Mouse (Mus musculus): ENCODE results near the gene Ano1.

Ano1 gene

DNA sequence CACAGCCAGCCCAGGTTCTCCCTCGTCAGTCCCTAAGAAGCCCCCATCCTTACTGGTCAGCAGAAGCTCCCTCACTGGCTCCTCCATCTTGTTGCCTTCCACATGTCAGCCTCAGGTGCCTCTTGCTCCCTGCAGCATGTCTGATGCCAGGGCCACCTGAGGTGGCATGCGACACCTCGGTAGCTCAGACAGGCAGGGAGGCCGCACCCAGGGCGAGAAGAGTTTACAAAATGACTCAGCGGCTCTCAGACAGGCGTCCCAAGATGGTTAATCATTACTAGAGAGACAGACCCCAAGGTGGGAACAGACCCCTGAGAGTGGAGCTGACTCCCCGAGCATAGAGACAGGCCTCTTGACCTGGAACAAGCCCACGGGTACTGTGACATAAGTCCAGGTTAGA, at the start of gene Ano1:
Gene Ano1, minus strand, starts transcription at position 142 of the 400 bp plus-strand sequence.
- DNase-seq (ENCODE audit: low read depth, low spot score): no peak

DNA sequence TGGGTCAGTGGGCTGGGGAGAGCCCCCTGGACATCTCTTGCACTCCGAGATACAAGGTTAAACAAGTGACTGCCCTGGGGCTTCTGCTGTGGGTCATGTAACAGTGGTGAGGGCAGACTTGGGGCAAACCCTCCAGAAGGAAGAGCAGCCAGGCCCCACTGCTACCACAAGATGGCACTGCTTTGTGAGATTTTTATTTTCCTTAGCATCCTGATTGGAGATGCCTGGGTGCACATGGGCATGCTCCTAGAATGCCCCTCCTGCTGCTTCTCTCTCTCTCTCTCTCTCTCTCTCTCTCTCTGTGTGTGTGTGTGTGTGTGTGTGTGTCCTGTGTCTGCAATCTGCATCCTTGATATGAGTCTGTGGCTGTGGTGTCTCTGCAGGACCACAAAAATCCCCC, 46.7 kb upstream of the Ano1 start:
- peak; percentile 4 for DNase-seq (ENCODE audit: low read depth, low spot score)

DNA sequence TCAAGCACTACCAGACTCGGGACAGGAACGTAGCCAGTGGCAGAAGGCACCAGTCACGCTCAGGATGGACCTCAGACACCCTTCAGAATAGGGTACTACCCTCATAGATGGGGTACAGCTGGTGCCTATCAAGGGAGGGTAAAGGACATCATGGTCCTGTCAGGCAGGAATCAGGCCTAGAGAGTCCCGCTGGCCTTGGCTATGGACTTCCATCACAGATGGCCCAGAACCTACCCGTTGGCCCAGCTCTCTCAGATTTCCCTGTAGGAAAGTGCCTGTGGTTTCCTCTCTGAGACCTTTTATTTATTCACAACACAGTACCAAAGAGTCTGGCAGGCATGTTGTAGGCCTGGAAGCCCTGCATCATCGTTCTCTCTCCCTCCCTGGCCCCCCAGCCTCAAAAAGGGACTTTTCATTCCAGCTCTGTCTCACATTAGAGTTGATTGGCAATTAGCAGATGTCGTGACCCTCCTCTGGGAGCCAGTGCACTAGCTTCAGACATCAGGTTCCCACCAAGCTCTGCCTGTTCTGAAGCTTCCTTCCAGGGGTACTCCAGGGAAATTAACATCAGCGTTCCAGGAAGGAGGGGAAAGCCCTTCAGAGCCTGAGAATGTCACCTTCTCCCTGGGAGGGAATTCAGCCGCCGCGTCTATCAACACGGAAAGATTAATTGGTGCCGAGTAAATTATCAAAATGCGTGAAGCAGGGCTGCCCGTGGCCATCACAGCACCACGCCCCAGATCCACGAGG, 45.4 kb upstream of the Ano1 start:
- no peak for DNase-seq (ENCODE audit: low read depth, low spot score)

DNA sequence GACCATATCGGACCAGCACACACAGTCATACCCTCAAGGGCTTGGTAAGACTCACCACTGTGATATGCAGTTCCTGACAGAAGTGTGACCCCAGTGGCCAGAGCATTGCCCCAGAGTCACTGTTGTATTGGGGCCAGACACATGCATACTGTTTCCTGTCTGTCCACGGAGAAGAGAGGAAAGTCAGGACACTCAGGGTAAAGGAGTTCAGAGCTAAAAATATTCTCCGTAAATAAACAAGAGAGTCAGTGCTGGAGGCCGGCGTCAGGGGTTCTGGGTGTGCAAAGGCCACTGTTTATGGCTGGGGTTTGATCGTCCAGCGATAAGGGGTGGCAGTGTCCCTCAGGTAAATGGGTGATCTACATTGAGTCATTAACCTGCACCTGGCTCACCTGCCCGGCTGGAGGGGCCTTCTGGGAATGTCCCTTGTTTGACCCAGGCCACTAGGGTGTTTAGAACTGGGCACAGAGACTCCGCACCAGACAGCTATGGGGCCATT, 44.3 kb upstream of the Ano1 start:
- no peak for DNase-seq (ENCODE audit: low read depth, low spot score)

DNA sequence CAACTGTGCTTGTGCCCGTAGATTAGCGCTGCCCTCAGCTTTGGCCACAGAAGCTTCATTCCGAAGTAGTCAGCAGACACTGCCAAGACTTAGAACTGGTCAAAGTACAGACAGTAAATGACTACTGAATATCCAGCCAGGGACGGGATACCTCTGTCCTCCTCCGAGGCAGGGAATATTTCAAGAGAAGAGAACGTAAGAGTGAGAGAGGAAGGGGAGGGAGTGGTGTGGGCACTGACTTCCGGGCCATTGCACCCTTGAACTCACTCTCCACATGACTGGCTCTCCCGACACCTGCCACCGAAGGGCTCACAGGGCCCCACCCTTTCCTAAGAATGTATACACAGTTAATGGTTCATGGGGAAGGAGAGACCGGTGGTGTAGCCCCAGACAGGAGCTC, 41.5 kb upstream of the Ano1 start:
- DNase-seq (ENCODE audit: low read depth, low spot score): no peak

DNA sequence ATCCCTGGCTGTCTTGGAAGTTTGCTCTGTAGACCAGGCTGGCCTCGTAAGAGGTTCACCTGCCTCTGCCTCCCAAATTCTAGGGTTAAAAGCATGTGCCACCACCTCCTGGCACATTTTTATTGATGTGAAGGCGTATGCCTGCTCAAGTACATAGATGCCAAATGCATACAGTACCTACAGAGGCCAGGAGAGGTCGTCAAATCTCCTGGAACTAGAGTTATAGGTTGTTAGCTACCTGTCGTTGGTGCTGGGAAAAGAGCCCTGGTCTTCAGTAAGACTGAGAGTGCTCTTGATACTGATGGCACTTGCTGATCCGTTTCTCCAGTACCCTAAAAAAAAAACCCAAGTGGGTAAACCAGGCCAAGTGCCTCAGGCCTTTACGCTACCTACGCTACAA, 39.7 kb upstream of the Ano1 start:
- no peak for DNase-seq (ENCODE audit: low read depth, low spot score)

DNA sequence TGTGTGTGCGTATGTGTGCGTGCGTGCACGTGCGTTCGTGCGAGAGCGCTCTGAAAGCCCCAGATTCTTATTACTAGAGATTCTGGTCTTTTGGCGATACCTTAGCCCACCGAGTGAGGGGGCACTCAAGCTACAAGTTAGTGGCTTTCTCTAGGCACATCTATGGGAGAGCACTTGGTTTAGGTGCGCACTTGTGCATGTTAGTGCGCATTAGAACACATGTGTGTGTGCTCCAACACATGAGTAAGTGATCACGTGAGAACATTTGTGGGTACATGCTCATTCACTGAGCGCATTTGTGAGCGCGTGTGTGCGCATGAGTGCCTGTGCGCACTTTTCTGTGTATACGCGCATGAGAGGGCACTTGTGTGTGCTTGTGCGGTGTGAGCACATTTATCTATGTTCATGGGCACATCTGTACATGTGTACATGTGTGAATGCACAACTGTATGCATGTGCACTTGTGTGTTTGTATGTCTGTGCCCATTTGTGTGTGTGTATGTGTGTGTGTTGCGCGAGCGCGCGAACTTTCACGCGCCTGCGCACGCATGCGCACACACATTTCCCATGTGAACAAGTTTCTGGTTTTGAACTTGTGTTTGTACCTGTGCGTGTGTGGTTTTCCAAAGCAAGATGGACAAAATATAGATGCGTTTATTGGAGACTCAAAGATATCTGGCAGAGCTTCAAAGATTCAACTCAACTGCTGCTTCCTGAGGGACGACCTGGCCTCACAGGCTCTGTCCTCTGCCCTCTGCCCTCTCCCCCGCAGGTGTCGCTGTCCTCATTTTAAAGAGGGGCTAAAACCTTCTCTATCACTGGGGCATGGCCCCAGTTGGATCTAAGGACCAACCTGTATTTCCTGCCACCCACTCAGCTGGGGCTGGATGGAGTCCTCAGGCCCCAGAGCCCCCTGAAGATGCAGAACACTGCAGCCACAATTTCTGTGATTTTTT, 38.1 kb upstream of the Ano1 start:
- no peak for DNase-seq (ENCODE audit: low read depth, low spot score)

DNA sequence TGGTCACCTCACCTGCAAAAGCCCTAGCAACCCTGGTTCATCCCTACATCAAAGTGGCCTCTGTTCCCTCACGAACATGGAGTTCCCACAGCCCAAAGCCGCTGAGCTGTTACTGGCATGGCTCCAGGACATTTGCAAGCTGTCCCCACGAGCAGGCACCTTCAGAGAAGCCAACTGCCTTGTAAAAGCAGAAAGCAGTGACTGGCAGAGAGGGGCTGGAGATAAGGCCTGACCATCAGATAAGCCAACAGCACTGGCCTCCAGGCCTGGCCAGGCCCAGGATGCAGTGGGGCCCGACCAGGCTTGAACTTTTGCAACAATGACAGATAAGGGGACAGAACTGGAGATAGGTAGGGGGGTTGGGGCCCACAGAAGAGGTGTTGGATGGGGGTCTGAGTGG, 36.9 kb upstream of the Ano1 start:
- no peak for DNase-seq (ENCODE audit: low read depth, low spot score)

DNA sequence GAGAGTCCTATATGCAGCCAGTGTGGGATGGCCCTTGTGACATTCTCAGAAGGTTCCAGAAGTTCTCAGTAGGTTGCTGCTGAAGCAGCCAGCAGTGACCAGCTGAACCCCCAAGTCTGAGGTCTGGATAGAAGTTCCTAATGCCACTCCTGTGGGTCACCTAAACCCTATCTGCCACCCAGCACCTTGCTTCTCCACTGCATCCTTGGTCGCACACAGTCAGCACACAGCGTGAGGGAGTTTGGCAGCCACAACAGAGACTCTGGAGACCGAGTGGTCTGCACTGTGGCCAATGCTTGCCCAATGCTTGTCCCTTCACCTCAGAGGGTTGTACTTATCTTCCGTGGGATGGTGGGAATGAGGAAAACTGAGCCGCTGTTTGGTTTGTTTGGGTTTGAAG, 35.7 kb upstream of the Ano1 start:
- DNase-seq (ENCODE audit: low read depth, low spot score): no peak

DNA sequence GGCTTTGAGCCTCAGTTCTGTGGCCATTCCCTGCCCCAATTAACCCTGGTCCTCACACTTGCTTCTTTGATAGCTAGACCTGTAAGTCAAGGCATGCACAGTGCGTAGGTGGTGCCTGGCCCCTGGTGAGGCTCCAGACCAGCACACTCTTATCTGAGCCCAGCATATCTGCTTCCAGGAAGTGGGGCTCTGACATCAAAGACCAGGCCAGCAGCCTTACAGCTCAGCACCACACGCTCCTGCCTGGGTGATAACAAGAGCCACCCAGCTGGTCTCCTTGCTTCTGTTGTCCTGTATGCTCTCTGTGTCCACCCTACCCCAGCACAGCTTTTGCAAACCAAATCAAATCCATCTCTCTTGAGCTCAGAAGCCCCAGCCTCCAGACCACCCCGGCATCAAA, 34.8 kb upstream of the Ano1 start:
- no peak for DNase-seq (ENCODE audit: low read depth, low spot score)

DNA sequence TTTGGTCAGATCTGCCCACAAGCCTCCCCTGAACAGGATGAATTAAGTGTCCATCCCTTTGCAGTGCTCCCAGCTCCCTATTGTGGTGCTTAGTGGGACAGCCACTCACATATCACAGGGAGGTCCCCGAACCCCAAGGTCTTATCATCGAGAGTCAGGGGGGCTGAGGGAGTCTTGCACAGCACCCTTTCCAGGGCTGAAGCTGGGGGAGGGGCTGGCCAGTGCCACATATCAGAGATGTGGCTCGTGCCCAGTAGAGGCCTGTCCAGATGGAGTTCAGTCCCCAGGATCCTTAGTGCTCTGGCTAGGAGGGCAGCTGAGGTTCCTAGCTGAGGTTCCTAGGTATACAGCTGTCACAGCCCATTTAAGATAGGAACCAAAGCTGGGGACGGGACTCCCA, 32.4 kb upstream of the Ano1 start:
- no peak for DNase-seq (ENCODE audit: low read depth, low spot score)

DNA sequence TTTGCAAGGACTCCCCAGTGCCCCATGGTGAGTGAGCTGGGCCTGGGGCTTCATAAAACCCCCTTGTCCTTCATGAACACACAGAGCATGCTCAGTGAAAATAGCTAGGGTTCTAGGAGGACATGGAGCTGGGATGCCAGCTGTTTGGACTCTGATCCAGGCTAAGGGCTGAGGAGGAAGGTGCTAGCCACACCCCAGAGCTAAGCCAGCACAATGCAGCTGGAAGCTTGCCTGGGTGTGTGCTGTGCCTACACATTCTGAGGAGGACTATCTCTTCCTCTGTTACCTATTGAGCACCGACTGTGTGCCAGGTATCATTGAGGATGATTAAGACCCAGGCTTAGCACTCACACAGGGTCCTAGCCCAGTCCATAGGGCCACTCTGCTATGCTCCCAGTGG, 30.6 kb upstream of the Ano1 start:
- DNase-seq (ENCODE audit: low read depth, low spot score): no peak

DNA sequence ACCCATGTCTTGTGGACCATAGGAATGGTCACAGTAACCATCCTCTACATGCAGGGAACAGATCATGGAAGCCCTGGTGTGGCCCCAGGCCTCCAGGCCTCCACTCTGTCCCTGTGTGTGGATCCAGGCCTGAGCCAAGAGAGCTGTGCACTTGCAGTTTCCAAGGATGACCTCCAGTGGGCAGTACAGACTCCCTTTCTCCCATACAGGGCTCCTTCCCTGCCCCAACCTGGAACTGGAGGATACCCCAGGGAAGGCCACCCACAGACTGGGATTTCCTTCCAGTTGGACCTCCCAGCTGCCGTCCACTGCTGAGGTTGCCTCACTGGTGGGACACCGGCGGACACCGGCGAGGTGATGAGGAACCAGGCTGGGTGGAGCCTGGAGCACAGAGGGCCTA, 29.6 kb upstream of the Ano1 start:
- DNase-seq (ENCODE audit: low read depth, low spot score): no peak

DNA sequence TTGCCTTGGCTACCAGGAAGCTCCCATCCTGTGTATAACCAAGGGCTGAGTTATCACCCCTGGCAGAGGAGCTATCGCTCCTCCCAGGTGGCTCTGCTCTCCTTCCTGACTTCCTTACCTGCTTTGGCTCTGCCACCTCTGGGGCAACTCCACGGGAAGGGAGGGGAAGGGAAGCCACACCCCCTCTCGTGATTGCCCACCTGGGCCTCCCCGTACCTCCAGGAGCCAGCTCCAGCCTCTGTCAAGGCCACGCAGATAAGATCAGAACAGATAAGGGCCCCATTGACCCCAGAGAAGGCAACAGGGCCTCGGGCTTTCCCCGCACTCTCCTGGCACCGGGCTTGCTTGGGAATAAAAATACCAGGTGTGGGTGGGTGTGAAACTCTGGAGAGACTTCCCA, 28.4 kb upstream of the Ano1 start:
- no peak for DNase-seq (ENCODE audit: low read depth, low spot score)

DNA sequence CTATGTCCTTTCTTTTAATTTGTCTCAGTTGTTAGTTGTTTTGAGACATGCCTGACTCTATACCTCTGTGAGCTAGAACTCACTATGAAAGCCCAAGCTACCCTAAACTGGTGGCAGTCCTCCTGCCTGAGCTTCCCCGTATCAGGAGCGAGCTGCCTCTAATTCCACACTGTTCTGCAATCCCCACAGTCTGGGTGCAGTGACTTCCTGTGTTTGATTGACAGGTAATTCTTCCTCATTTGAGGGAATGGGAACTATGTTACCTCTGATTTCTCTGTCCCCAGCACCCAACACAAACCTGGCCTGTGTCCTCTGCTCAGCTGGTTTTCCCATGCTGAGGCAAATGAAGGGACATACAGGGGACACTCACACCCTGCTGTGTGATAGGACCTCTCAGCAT, 27.9 kb upstream of the Ano1 start:
- no peak for DNase-seq (ENCODE audit: low read depth, low spot score)

DNA sequence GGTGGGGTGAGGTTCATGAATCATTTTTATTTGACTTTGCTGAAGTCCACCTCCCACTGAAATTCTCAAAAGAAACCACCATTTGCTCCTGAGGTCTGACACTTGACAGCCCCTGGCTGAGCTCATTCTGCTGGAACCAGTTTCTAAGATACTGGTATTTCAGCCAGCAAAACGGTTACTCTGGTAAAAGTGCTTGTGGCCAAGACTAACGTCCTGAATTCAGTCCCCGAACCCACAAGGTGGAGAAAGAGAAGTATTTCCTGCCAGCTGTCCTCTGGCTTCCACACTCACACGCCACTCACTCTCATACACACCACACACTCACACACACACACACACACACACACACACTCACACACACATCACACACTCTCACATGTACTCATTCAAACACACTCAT, 26.0 kb upstream of the Ano1 start:
- no peak for DNase-seq (ENCODE audit: low read depth, low spot score)

DNA sequence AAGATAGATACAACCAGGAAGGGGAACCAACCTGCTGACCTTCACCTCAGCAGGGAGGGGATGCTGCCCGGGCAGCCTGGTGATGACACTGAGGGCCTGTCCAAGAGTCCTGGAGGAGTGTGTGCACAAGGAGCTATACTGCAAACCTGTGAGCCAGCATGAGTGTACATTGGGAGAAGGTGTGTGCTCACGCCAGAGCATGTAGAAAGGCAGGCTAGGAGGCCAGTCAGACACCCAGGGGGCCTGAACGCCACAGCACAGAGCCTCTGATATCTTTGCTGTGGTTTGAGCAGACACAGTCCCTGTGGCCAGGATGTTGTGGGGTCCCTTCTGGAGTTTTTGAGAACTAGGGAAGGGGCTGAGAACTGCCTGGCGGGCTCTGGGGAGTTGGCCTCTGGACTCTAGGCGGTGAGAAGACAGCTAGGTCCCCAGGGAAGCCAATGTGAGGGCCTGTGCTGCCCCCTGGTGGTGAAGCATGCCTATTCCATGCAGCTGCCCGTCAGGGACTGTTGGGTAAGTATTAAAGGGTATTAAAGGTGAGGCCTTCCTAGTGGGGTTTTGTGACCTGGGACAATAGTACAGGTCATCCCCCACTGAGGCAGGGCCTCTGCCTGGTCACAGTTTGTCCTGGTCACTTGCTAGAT, 24.2 kb upstream of the Ano1 start:
- DNase-seq (ENCODE audit: low read depth, low spot score): peak; percentile 64

DNA sequence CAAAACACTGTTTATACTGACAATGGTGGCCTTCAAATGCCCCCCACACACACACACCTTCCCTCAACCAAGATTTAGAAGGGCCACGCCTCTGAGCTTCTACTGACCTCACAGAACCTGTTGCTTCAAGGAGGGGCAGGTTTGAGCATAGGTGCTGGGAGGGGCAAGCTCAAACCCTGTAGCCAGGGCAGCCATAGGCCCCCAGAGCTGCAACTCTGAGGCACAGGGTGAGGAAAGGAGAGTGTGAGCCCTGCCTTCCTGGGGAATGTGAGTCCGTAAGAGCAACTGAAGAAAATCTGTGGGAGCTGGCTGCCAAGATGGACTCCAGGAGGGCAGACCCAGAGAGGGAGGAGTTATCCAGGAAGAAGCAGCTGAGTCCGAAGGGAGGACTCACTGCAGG, 23.4 kb upstream of the Ano1 start:
- no peak for DNase-seq (ENCODE audit: low read depth, low spot score)

DNA sequence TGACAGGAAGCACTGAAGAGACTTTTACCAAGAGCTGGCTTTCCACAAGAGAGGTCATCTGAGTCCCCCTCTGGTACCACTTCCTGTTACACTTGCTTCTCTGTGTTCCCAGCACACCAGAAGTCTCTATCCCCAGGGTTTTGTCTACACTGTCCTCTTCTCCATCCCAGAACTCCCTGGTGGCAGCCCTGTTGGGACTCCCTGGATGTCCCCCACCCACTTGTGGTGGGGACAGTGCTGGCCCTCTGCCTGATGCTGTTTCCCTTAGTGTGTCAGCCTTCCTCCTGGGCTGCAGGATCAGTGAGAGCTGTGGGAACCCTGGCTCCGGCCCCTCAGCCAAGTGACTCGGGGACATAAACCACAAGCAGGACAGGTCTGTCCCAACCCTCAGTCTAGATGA, 22.5 kb upstream of the Ano1 start:
- DNase-seq (ENCODE audit: low read depth, low spot score): no peak

DNA sequence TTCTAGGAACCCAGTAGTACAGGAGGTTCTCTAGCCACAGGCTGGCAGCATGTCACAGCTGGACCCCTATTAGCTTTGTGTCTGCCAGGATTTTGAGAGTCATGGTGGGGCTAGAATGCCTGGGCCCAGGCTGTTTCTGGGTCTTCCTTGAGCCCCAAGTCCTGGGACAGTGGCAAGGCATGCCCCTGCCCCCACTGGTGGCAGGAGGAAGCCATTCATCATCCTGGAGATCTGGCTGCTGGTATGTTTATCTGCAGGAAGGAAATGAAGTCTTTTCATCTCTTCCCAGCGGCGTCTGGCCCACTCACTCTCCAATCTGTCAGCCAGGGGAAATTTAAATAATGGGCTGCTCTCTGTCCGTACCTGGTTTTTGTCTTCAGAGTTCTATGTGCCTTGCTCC, 18.3 kb upstream of the Ano1 start:
- no peak for DNase-seq (ENCODE audit: low read depth, low spot score)

DNA sequence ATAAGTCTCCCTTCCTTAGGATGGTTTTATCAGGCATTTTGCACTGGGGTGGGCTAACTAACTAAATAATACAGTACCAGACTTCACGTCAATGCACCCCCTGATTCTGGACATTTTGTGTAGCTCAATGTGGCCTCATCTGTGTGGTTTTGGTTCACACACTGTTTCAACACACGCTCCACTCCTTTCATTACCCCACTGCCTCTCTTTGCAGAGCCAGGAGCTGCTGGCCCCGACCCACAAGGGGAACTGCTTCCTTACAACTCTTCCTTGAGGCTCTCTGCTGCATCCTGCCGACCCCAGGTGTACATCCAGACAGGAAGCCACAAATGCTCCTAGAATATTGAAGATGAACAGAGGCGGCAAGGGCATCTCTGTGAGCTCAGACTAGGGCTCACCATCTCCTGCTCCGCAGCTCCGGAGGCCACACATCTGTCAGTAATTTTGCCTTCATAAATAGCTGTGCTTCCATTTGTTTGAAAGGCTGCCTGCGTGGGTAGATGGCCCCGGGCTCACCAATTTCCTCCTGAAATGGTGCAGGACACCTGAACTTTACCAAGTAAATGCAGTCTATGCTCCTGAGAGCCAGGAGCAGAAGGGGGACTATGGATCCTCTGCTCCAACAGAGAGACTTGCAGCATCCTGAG, 17.8 kb upstream of the Ano1 start:
- DNase-seq (ENCODE audit: low read depth, low spot score): no peak

DNA sequence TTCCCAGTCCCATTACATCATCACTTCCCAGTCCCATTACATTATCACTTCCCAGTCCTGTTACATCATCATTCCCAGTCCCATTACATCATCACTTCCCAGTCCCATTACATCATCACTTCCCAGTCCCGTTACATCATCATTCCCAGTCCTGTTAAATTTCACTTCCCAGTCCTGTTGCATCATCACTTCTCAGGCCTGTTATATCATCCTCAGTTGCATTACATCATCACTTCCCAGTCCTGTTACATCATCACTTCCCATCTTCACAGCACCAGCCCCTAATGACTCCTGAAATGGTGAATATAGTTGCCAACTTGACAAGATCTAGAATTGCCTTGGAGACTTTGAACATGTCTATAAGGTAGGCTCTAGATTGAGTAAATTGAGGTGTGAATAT, 17.1 kb upstream of the Ano1 start:
- DNase-seq (ENCODE audit: low read depth, low spot score): no peak
